ENCODE assay signal across 17 mouse cellular contexts in the genomic region with DNA sequence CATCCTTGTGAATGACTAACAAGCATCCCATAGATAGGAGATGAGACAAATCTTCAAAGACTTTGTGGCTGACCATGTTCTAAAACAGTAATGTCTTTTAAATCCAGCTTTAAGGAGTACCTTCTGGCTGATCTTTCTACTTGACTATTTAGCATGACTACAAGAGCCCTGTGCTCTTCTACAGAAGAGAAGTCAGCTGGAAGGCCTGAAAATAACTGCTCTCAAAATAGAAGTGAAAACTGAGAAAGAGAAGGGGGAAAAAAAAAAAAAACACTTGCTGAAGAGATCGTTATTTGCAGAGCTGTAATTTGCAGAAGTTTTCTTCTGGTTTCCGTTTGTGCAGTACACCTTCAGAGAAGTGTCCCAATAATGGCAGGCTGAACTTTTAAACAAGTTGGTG.
"Had no signal": no experiment of that assay in that cellular context is flagged by ENCODE, and none has a peak within 500 bp of the region (broad histone marks: within the 10 kb centered on the region; RNA-seq: fewer than 3 reads in every experiment).

No protein-coding gene starts in this region.

- H3K27ac ChIP-seq: kidney, embryonic 15.5 days; limb, embryonic 12.5 days; liver, embryonic 13.5 days; lung, embryonic 15.5 days; macrophage; midbrain, embryonic 12.5 days; stomach, embryonic 15.5 days had no signal

- H3K4me3 ChIP-seq: kidney, embryonic 15.5 days; limb, embryonic 12.5 days; liver, embryonic 13.5 days; lung, embryonic 15.5 days; megakaryocyte, embryonic 14.5 days; midbrain, embryonic 12.5 days; stomach, embryonic 15.5 days had no signal

- H3K9me3 ChIP-seq: kidney, embryonic 15.5 days; limb, embryonic 12.5 days; liver, embryonic 13.5 days; lung, embryonic 15.5 days; megakaryocyte, embryonic 14.5 days; midbrain, embryonic 12.5 days; stomach, embryonic 15.5 days had no signal

- H3K36me3 ChIP-seq: kidney, embryonic 15.5 days; limb, embryonic 12.5 days; liver, embryonic 13.5 days; lung, embryonic 15.5 days; midbrain, embryonic 12.5 days; stomach, embryonic 15.5 days had no signal

- DNase-seq: kidney, adult 2 months; kidney, postnatal 14 days; liver; liver, embryonic 13.5 days; liver, postnatal 0 days; lung, postnatal 14 days; right cerebral cortex, postnatal 4 days; thymus, postnatal 36 days had no signal

- H3K4me2 ChIP-seq: kidney, embryonic 15.5 days; liver, embryonic 13.5 days; lung, embryonic 15.5 days; midbrain, embryonic 12.5 days; stomach, embryonic 15.5 days had no signal

- H3K27me3 ChIP-seq: kidney, embryonic 15.5 days; limb, embryonic 12.5 days; liver, embryonic 13.5 days; lung, embryonic 15.5 days; megakaryocyte, embryonic 14.5 days; midbrain, embryonic 12.5 days; stomach, embryonic 15.5 days had no signal

- H3K9ac ChIP-seq: kidney, embryonic 15.5 days; limb, embryonic 12.5 days; liver, embryonic 13.5 days; liver, postnatal 0 days; lung, embryonic 15.5 days; midbrain, embryonic 12.5 days; stomach, embryonic 15.5 days had no signal

- ATAC-seq: intestine, embryonic 16.5 days; liver, postnatal 0 days; midbrain, embryonic 16.5 days had no signal

- H3K4me1 ChIP-seq: kidney, embryonic 15.5 days; liver, embryonic 13.5 days; lung, embryonic 15.5 days; megakaryocyte, embryonic 14.5 days; midbrain, embryonic 12.5 days; stomach, embryonic 15.5 days had no signal
